Mouse (Mus musculus) ES-E14 (cell line): ENCODE measurements at regions not wholly inside any gene's neighbourhood (a gene's known extent, or its start where the extent isn't known, plus 50 kb on each side); places are given as distances from the start of the nearest gene placed in this dataset.

ENCODE experiments used
- DNase-seq: peaks from one replicate; pipeline ENCODE4 v3.0.0-alpha.2; 2013; ENCODE audit warnings: low read depth, low spot score
- H3K27ac ChIP-seq: 2 replicates; pipeline ENCODE4 v1.5.1; 2012; ENCODE audit warnings: low read depth, mild to moderate bottlenecking, low read length, moderate library complexity, mixed read lengths; ENCODE audit not compliant: poor library complexity, insufficient read depth, severe bottlenecking
- H3K36me3 ChIP-seq: 2 replicates; pipeline ENCODE4 v1.6.1; 2012; ENCODE audit warnings: mild to moderate bottlenecking, low read length, moderate library complexity, mixed read lengths; ENCODE audit not compliant: control insufficient read depth, poor library complexity, insufficient read depth, severe bottlenecking
- H3K4me1 ChIP-seq, 2 experiments: fragments of 150-350 bp in 1 of 2; sonication (generic) in 1 of 2; 2 replicates each; pipeline ENCODE4 v1.6.1; 2012; ENCODE audit warnings: low read length in 2 of 2, mild to moderate bottlenecking in 1 of 2, mixed read lengths in 1 of 2; ENCODE audit not compliant: control insufficient read depth in 2 of 2, insufficient read depth in 2 of 2, poor library complexity in 1 of 2
- H3K4me3 ChIP-seq, 2 experiments: fragments of 150-350 bp in 1 of 2; sonication (generic) in 1 of 2; 2 replicates each; pipeline ENCODE4 v1.5.1; 2012; ENCODE audit warnings: low read length in 2 of 2, low read depth in 1 of 2, mild to moderate bottlenecking in 1 of 2, mixed read lengths in 1 of 2; ENCODE audit not compliant: insufficient read depth in 1 of 2, poor library complexity in 1 of 2, severe bottlenecking in 1 of 2
- H3K9ac ChIP-seq: 2 replicates; pipeline ENCODE4 v1.6.1; 2012; ENCODE audit warnings: low read depth, mild to moderate bottlenecking, low read length, mixed read lengths; ENCODE audit not compliant: poor library complexity, insufficient read depth, severe bottlenecking
- H3K9me3 ChIP-seq: fragments of 150-350 bp; sonication (generic); 2 replicates; pipeline ENCODE4 v1.6.1; 2012; ENCODE audit warnings: low read depth, mild to moderate bottlenecking, low read length; ENCODE audit not compliant: control insufficient read depth, insufficient read depth
- CHD2 ChIP-seq: IDR thresholded peaks from 2 replicates; pipeline ENCODE4 v1.6.1; 2014; ENCODE audit warnings: mild to moderate bottlenecking, low read depth, low read length, inconsistent platforms
- HCFC1 ChIP-seq: IDR thresholded peaks from 2 replicates; pipeline ENCODE4 v1.6.1; 2012; ENCODE audit warnings: low read length, inconsistent platforms, borderline replicate concordance; ENCODE audit not compliant: insufficient read depth
- MAFK ChIP-seq: IDR thresholded peaks from 2 replicates; pipeline ENCODE4 v1.6.1; 2014; ENCODE audit warnings: mild to moderate bottlenecking, low read depth, low read length, inconsistent platforms; ENCODE audit not compliant: insufficient read depth
- ZC3H11A ChIP-seq: IDR thresholded peaks from 2 replicates; pipeline ENCODE4 v1.6.1; 2012; ENCODE audit warnings: low read depth, mild to moderate bottlenecking, inconsistent platforms, low read length, borderline replicate concordance
- ZNF384 ChIP-seq: IDR thresholded peaks from 2 replicates; pipeline ENCODE4 v1.6.1; 2012; ENCODE audit warnings: low read depth, low read length, inconsistent platforms
- in situ Hi-C, 2 experiments: fragments of 600-800 bp; cut with MboI; formaldehyde crosslinking; loops; one replicate each; pipeline ENCODE4 v1.15.1; 2025; ENCODE audit warnings: low sequenced_read_pairs in 2 of 2, inconsistent platforms in 1 of 2; ENCODE audit not compliant: unreplicated experiment in 2 of 2

DNA sequence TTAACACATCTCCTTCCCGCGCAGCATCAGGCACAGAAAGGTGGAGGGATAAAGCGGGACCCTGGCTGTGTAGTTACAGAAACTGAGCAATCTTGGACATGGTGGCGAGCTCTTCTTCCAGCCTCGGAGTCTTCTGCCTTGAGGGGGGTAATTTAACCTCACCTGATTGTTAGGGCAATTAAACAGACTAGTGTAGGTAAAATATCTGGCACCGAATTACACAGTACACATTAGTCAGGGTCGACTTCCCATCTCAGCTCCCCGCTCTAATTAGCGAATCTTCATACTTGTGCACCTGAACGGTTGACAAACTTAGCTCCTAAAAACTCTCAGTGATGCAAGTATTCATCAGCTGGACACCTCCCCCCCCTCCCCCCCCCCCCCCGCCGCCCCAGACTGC lies 133.2 kb upstream of the Man2a1 start:
- no peaks in the 10 kb centered on the region; a peak in 1 of 4 replicates for H3K4me1 ChIP-seq
- 0 out of 2 replicates have a peak overlapping the region, but pooled peaks have one; percentile 46 for H3K9ac ChIP-seq
- no peaks in the 10 kb centered on the region for H3K9me3 ChIP-seq
- in situ Hi-C loops = no loop called here
- DNase-seq = peak; percentile 11
- no peaks in the 10 kb centered on the region for H3K36me3 ChIP-seq
- no peak for TF ChIP-seq ZNF384
- TF ChIP-seq CHD2 = no peak
- no peak for TF ChIP-seq MAFK
- TF ChIP-seq ZC3H11A = no peak
- no peak for TF ChIP-seq HCFC1
- peak overlapping the region; percentile 10 to 48; a peak in 1 of 4 replicates for H3K4me3 ChIP-seq
- H3K27ac ChIP-seq = no peak overlapping the region

DNA sequence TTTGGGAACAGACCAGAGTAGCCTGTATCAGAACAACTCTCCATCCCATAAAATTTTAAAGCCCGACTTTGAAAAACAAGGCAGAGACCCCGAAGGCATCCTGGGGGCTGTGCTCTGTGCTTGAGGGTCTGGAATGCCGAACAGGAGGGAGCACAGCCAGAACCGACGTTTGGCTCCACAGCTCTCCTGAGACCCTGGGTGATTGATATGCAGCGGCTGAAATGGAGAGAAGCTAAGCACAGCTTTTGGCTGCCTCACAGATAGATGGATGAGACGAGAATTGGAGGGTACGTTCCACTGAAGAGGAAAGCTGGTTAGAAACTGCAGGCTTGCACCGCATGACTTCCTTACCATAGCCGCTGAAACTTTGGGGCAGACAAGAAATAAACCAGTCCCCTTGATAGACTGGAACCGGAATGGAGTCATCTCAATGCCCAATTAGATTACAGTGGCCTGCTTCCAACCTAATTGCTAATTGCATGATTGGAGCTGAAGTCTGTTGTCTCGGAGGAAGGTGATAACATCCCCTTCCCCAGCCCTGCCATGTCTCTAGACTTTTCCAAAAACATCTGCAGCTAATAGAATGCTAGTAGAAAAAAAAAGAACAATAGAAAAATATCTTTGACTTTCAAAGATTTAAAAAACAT lies 130.7 kb upstream of the Man2a1 start:
- TF ChIP-seq ZNF384 (no peak), CHD2 (no peak), MAFK (no peak), HCFC1 (no peak), ZC3H11A (no peak)
- no peak overlapping the region for H3K9ac ChIP-seq
- no peaks in the 10 kb centered on the region for H3K9me3 ChIP-seq
- in situ Hi-C loops = no loop called here
- no peak overlapping the region for H3K4me3 ChIP-seq
- H3K27ac ChIP-seq = no peak overlapping the region
- H3K36me3 ChIP-seq = no peaks in the 10 kb centered on the region
- H3K4me1 ChIP-seq = no peaks in the 10 kb centered on the region; a peak in 1 of 4 replicates
- DNase-seq = no peak

DNA sequence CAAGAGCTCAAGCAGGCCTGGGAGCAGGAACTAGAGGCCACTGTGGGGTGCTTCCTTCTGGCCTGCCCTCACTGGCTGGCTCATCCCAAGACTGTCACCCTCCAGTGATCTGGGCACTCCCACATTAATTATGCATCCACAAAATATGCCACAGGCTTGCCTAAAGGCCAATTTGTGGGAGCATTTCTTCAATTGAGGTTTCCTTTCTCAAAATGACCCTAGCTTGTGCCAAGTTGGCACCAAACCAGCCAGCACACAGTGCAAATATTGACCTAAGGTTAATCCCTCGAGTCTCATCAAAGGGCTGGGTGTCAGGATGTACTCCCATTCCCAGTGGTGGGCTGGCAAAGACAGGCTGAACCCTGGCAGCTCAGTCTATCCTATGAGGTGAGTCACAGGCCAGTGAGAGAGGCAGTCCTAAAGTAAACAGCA lies 119.9 kb upstream of the Man2a1 start:
- no peak for DNase-seq
- no peaks in the 10 kb centered on the region for H3K36me3 ChIP-seq
- TF ChIP-seq MAFK (no peak), ZNF384 (no peak), CHD2 (no peak), HCFC1 (no peak)
- in situ Hi-C loops = no loop called here
- no peaks in the 10 kb centered on the region for H3K4me1 ChIP-seq
- no peak overlapping the region for H3K27ac ChIP-seq
- H3K4me3 ChIP-seq = no peak overlapping the region
- H3K9ac ChIP-seq = no peak overlapping the region
- no peaks in the 10 kb centered on the region for H3K9me3 ChIP-seq

DNA sequence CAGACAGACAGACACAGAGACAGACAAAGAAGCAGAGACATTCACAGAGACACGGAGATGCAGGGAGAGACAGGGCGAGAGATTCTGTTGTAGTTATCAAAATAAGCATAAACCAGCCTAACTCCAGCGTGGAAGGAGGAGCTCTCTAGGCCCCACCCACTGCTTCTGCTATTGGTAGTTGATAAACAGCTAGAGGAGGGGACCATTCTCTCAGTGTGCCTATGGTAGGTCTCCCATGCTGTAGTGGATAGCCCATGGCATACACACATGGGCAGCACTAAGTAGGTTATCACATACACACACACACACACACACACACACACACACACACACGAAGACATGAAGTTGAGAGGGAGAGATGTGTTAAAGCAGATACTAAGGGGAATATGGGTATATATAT lies 115.7 kb upstream of the Man2a1 start:
- Histone ChIP-seq H3K9me3 (no peaks in the 10 kb centered on the region), H3K36me3 (no peaks in the 10 kb centered on the region), H3K27ac (no peak overlapping the region), H3K4me1 (no peaks in the 10 kb centered on the region), H3K4me3 (no peak overlapping the region), H3K9ac (no peak overlapping the region)
- no peak for TF ChIP-seq MAFK
- no peak for TF ChIP-seq HCFC1
- no peak for TF ChIP-seq CHD2
- no peak for TF ChIP-seq ZNF384
- TF ChIP-seq ZC3H11A = no peak
- no peak for DNase-seq
- in situ Hi-C loops = no loop called here
